Mouse (Mus musculus) central nervous system, embryonic 18 days (tissue): ENCODE results near the gene Fcer2a. TPM values are rescaled to one million over a fixed set of nuclear protein-coding genes. Genes with fewer than 3 reads are reported as not detected.

Experiments
- polyA plus RNA-seq: library from polyadenylated mRNA; depleted of rRNA; stranded (reverse); fragments of >200 nt; gene quantifications from 2 replicates; pipeline ENCODE4 v1.2.3, GENCODE M21; 2012; rRNA removed

Fcer2a gene
- 0.03 TPM in 1 of 2 replicates, not detected in the other for polyA plus RNA-seq

DNA sequence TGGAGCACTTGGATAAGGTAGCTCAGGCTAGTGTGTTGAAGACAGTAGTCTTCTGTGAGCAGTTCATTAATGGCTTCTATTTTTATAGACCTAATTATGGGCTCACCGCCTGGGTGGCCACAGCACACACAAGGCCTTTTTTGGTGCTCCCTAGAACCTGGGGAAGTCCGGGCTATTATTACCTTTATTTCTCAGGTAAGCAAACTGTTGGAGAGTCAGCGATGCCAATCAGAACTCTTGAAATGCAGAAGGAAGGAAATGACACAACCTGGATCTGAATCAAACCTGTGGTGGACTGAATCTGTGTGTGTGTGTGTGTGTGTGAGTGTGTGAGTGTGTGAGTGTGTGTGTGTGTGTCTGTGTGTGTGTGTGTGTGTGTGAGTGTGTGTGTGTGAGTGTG is at the start of gene Fcer2a:
Fcer2a (minus strand) TSS at position 55 of the 400 bp plus-strand sequence.

GRCm38 (mm10) chr8:3720551-3720950 is 26.6 kb upstream of the Fcer2a start, which contains the start of gene Clec4g:
TSS of gene Clec4g (minus strand) at chr8:3720651.

GRCm38 (mm10) chr8:3676131-3676992 is 17.6 kb downstream of the Fcer2a start, which contains the start of gene Trappc5:
TSS of gene Trappc5 (plus strand) at chr8:3676299.

GRCm38 (mm10) chr8:3671980-3672491 is 21.9 kb downstream of the Fcer2a start, which contains the start of gene Fcor:
TSS of gene Fcor (minus strand) at chr8:3672362.

DNA sequence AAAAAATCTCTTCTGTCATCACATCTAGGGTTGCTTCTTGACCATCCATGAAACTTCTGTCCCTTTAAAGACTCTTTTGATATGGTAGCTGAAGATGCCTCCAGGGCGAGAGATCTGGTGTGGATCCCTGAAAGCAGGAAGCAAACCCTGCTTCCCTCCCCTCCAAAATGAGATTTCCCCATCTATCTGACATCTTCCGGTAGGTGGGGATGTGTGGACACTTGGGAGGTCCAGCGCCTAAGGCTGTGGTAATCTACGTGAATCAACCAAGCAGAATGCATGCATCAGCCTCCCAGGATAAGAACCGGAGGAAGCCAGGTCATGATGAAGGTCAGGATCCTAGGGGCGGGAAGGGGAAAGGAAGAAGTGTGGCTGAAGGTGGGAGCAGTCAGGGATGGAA is 28.5 kb downstream of the Fcer2a start, which contains the start of gene Mcemp1:
Mcemp1 (plus strand) TSS at position 248 of the 400 bp plus-strand sequence.

DNA sequence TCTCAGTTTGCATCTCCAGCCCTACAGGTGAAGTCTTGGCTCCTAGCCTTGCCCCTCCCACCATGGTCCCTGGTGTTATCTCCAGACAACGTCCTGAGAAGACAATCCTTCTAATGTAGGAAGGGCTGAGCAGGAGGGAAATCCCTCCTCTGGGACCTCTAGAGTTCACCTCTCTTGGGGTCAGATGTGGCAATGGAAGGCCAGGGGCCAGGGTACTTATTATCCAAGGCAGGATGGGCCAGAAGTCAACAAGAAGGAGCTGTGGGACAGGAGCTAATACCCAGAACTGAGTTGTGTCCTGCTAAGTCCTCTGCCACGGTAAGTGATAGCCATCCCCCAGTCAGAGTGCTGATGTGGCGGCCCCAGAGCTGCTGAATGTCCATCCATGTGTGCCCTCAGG is 38.4 kb downstream of the Fcer2a start, which contains the start of gene Retn:
Retn (plus strand) TSS at position 245 of the 400 bp plus-strand sequence.

Other genes starting within 250 kb of the Fcer2a start
- 2.4 and 2.9 TPM in 2 replicates for gene Pex11g, start 226.5 kb downstream of the Fcer2a start, polyA plus RNA-seq
- 0.58 and 0.62 TPM in 2 replicates for gene Tex45, start 223.3 kb downstream of the Fcer2a start, polyA plus RNA-seq
- gene Zfp358, start 201.0 kb downstream of the Fcer2a start, polyA plus RNA-seq: 74.2 and 92.5 TPM in 2 replicates
- 236 and 248 TPM in 2 replicates for gene Mcoln1, start 193.7 kb downstream of the Fcer2a start, polyA plus RNA-seq
- gene Pnpla6, start 178.8 kb downstream of the Fcer2a start, polyA plus RNA-seq: 59.1 and 61.3 TPM in 2 replicates
- gene C330021F23Rik, start 126.2 kb downstream of the Fcer2a start, polyA plus RNA-seq: 0.26 and 0.55 TPM in 2 replicates
- 72.3 and 75.4 TPM in 2 replicates for gene Camsap3, start 106.9 kb downstream of the Fcer2a start, polyA plus RNA-seq
- 63.3 and 64.9 TPM in 2 replicates for gene Xab2, start 72.9 kb downstream of the Fcer2a start, polyA plus RNA-seq
- 49.0 and 56.9 TPM in 2 replicates for gene Pet100, start 72.6 kb downstream of the Fcer2a start, polyA plus RNA-seq
- 1.1 and 17.6 TPM in 2 replicates for gene Pcp2, start 68.6 kb downstream of the Fcer2a start, polyA plus RNA-seq
- gene Stxbp2, start 63.2 kb downstream of the Fcer2a start, polyA plus RNA-seq: 209 and 221 TPM in 2 replicates
- 0.95 and 1.3 TPM in 2 replicates for gene Retn, start 38.4 kb downstream of the Fcer2a start, polyA plus RNA-seq
- gene Mcemp1, start 28.4 kb downstream of the Fcer2a start, polyA plus RNA-seq: 0.27 and 0.28 TPM in 2 replicates
- 11.2 and 13.3 TPM in 2 replicates for gene Fcor, start 21.8 kb downstream of the Fcer2a start, polyA plus RNA-seq
- 61.4 and 63.1 TPM in 2 replicates for gene Trappc5, start 17.9 kb downstream of the Fcer2a start, polyA plus RNA-seq
- not detected in 2 replicates for gene Clec4g, start 26.5 kb upstream of the Fcer2a start, polyA plus RNA-seq
- gene Cd209a, start 54.8 kb upstream of the Fcer2a start, polyA plus RNA-seq: 0.03 TPM in 1 of 2 replicates, not detected in the other
- gene Cd209e, start 160.1 kb upstream of the Fcer2a start, polyA plus RNA-seq: not detected in 2 replicates
- not detected in 2 replicates for gene Cd209d, start 184.4 kb upstream of the Fcer2a start, polyA plus RNA-seq
- gene Cd209b, start 232.7 kb upstream of the Fcer2a start, polyA plus RNA-seq: not detected in 2 replicates